Mouse (Mus musculus) left cerebral cortex, postnatal 4 days (tissue): ENCODE data around the gene Otud7b. TPM values are rescaled to one million over a fixed set of nuclear protein-coding genes. Genes with fewer than 3 reads are reported as not detected.

ENCODE experiments used
- DNase-seq: peaks from one replicate; pipeline ENCODE4 v3.0.0-alpha.2; 2022
- intact Hi-C: fragments of 180-260 bp; cut with DNase I; formaldehyde crosslinking; loops from one replicate; pipeline ENCODE4 v1.15.1; 2025
- total RNA-seq, 2 experiments: library from RNA; stranded (reverse); gene quantifications; 2 replicates each; pipeline ENCODE4 v1.2.3; 2021

The Otud7b gene
- 10 to 100 TPM; 17.6 to 17.9 TPM for total RNA-seq

DNA sequence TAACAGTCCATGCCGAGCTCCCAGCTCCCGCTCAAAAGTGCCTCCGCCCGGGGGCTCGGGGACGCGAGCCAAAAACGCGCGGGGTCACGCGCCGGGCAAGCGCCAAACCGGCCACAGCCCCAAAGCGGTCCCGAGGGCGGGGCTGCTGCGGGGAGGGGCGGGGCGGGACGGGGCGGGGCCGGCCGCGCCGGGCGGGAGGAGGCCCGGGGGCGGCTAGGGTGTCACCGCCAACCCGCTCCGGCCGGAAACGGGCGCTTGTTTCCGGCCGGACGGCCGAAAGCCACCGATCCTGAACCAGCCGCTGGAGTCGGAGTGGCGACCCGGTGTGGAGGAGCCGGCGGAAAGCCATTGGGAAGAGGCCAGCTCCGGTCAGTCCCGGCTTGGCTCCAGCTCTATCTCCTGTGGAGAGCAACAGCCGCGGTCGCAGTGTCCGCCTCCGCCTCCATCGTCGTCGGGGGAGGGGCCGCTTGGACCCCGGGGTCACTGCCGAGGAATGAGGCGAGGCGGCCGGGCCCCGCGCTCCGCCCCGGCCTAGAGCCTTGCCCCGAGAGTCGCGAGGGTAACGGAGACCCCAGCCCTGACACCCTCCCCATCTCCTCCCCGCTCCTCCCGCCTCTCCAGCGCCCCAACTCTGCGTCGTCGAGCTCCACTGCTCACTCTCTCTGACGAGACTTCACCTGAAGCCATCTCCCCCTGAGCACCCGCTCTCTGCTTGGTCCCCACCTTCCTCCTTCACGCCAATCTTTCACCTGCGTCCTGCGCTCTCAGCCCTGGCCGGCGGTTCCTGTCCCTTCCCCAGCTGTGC lies at the start of gene Otud7b:
Otud7b (plus strand) TSS at position 267 of the 805 bp plus-strand sequence.
- intact Hi-C loops = no loop called here
- DNase-seq = peak; percentile 84

DNA sequence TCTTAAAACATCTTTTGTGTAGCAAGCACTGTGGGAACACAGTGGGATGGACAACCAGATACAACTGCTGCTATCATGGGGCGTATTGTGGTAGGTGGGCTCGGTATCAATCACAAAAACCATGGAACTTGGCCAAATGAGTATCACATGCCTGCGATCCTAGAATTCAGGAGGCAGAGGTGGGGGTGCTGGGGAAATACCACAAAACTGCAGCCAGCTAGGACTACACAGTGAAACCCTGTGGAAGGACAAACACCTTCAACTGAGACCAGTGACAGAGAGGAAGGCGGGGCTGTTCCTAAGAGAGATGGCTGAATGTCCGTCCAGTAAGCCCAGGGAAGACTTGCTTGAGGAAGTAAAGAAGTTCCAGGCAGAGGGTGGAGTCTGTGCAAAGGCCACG lies 49.0 kb upstream of the Otud7b start:
- no peak for DNase-seq
- intact Hi-C loops = no loop called here

DNA sequence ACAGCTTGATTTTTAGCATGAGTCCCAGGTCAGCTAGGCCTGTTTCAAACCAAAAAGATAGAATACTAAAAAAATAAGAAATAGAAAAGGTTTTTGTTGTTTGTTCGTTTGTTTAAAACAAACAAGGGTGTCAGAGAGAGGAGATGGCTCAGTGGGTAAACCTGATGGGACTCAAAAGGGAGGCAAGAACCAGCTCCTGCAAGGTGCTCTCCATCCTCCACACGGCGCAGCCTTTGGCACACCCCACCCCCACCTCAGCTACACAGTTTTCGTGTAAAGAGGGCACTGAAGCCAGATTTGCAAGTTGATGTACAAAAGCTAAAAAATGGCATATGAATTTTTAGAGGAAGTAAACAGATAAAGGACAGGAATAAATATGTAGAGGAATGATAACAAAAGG lies 48.3 kb upstream of the Otud7b start:
- DNase-seq = no peak
- intact Hi-C loops = no loop called here

DNA sequence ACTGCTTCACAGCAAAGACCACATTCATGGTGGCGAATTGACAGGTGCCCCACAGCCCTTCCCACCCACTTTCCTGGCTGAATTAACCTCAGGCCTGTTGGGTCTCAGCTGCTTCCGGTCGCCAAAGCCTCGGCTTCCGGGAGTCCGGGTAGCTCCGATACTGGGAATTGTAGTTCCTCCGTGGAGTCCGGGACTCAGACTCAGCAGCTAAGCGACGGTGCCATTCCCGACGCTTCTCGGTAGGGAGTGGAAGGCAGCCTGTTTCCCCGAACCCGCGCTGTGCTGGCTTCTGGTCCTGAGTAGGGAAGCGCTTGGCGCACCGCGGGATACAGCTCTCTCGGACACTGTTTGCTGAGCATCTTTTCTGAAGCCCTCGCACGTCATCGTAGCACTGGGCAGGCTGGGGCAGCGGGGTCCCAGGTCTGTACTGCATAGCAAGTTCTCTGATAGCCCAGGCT lies 46.6 kb upstream of the Otud7b start:
- intact Hi-C loops = no loop called here

GRCm38 (mm10) chr3:96058231-96058896 lies 46.0 kb upstream of the Otud7b start, which contains the start of gene Vps45:
Gene Vps45 (minus strand): TSS chr3:96058466.
- DNase-seq = peak; percentile 71
- intact Hi-C loops = no loop called here

More for the DNA sequence above, 46.6 kb upstream of the Otud7b start:
- peak; percentile 88 for DNase-seq

- no peak for DNase-seq
- intact Hi-C loops = loop anchor here (10.0 kb wide), 1 partner anchor 205 kb away; the partner anchor contains the start of genes Hist2h2bb, Hist2h3b and Hist2h4
Observed at GRCm38 (mm10) chr3:96060146-96060545, 44.2 kb upstream of the Otud7b start.

- intact Hi-C loops = loop anchor here (10.0 kb wide), 1 partner anchor 202 kb away; the partner anchor contains the start of genes Hist2h2bb, Hist2h3b and Hist2h4
- DNase-seq = no peak
Observed at GRCm38 (mm10) chr3:96063299-96063698, 41.0 kb upstream of the Otud7b start.

GRCm38 (mm10) chr3:96064217-96064616 lies 40.1 kb upstream of the Otud7b start:
- intact Hi-C loops = loop anchor here (10.0 kb wide), 1 partner anchor 201 kb away; the partner anchor contains the start of genes Hist2h2bb, Hist2h3b and Hist2h4
- DNase-seq = no peak

GRCm38 (mm10) chr3:96065147-96065546 lies 39.2 kb upstream of the Otud7b start:
- intact Hi-C loops = loop anchor here (5.0 to 10.0 kb wide), 2 partner anchors 82 to 200 kb away; partner anchors contain the start of genes Hist2h2bb, Hist2h3b and Hist2h4
- no peak for DNase-seq

DNA sequence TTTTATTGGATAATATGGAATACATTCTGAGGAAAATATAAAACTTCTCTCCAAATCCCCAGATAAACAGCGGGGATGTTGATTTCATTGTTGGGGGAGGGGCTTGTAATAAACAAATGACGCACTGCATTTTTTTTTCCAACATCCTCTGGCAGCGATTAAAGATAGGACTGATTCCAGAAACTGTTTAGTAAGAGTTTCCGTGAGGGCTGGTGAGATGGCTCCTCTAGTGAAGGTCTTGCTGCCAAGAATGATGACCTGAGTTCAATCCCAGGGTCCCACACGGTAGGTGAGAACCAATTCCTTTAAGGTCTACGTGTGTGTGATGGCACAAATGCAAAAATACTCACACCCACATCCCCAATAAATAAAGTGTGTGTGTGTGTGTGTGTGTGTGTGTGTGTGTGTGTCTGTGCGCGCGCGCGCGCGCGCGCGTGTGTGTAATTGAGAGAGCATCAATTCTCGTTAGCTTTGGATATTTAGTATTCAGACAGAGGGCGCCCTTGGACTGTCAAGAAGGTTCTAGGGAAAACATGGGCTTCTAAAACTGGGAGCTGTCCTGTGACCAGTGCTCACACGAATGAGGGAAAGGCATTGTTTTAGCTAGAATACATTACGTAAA lies 38.5 kb upstream of the Otud7b start:
- intact Hi-C loops = loop anchor here (5.0 to 10.0 kb wide), 2 partner anchors 81 to 199 kb away; partner anchors contain the start of genes Hist2h2bb, Hist2h3b and Hist2h4
- peak; percentile 48 for DNase-seq

GRCm38 (mm10) chr3:96066741-96067140 lies 37.6 kb upstream of the Otud7b start:
- DNase-seq = no peak
- intact Hi-C loops = loop anchor here (5.0 to 10.0 kb wide), 2 partner anchors 81 to 198 kb away; partner anchors contain the start of genes Hist2h2bb, Hist2h3b and Hist2h4

GRCm38 (mm10) chr3:96069046-96069445 lies 35.3 kb upstream of the Otud7b start:
- intact Hi-C loops = loop anchor here (5.0 to 10.0 kb wide), 2 partner anchors 78 to 196 kb away; partner anchors contain the start of genes Hist2h2bb, Hist2h3b and Hist2h4
- no peak for DNase-seq

DNA sequence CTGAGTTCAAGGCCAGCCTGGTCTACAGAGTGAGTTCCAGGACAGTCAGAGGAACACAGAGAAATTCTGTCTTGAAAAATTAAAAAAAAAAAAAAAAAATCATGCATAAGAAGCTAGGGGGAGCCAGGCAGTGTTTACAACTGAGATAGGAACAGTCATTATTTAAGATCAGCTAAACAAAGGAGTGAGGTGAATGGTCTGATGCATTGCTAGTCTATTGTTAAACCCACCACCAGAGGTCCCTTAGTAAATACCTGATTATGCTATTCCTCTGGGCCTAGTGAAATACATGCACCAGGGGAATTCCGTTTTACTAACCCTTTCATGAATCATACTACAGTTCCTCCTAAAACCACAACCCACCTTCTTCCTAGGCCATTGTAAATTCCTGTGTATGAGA lies 34.8 kb upstream of the Otud7b start:
- no peak for DNase-seq
- intact Hi-C loops = loop anchor here (5.0 to 10.0 kb wide), 2 partner anchors 78 to 195 kb away; partner anchors contain the start of genes Hist2h2bb, Hist2h3b and Hist2h4

DNA sequence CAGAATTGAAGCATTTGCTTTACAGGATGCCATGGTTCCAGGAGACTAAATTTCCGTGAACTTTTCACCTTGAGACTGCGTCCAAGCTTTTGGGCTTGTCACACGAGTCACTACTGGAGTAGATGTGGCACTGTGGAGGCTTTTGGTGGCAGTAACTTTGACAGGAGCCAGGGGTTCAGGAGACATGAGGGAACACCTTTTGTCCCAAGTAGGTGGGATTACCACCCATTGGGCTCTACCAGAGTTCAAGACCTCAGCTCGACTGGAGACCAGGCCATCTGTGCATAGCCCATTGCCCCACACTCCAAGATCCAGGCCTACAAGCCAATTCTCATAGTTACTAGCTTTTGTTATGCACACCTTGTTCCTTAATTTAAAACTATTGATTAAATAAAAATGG lies 34.1 kb upstream of the Otud7b start:
- intact Hi-C loops = no loop called here
- no peak for DNase-seq

GRCm38 (mm10) chr3:96072921-96073486 lies 31.3 kb upstream of the Otud7b start:
- no peak for DNase-seq
- intact Hi-C loops = no loop called here

GRCm38 (mm10) chr3:96078066-96078465 lies 26.3 kb upstream of the Otud7b start:
- intact Hi-C loops = no loop called here
- no peak for DNase-seq

- intact Hi-C loops = no loop called here
Observed at GRCm38 (mm10) chr3:96078711-96079110, 25.6 kb upstream of the Otud7b start.

GRCm38 (mm10) chr3:96081006-96081405 lies 23.3 kb upstream of the Otud7b start:
- no peak for DNase-seq
- intact Hi-C loops = no loop called here

More at GRCm38 (mm10) chr3:96078711-96079110, 25.6 kb upstream of the Otud7b start:
- DNase-seq = no peak

- no peak for DNase-seq
- intact Hi-C loops = no loop called here
Observed at GRCm38 (mm10) chr3:96081650-96082049, 22.7 kb upstream of the Otud7b start.

- intact Hi-C loops = no loop called here
- no peak for DNase-seq
Observed at GRCm38 (mm10) chr3:96082100-96082499, 22.2 kb upstream of the Otud7b start.
